Mouse (Mus musculus) E14TG2a.4 (cell line): ENCODE results near the gene Kif5c.

Source experiments
- CTCF ChIP-seq: conservative IDR thresholded peaks from 2 replicates; pipeline ENCODE4 v1.5.1; 2014; ENCODE audit warnings: low read length
- POU5F1 ChIP-seq: IDR thresholded peaks from 2 replicates; pipeline ENCODE4 v1.6.1; 2014; ENCODE audit warnings: low read length, borderline replicate concordance

- no peak for TF ChIP-seq CTCF
- no peak for TF ChIP-seq POU5F1
Measured at GRCm38 (mm10) chr2:49648344-49648743, 29.2 kb downstream of the Kif5c start.
